Mouse (Mus musculus): Measurements from ENCODE around the gene Slc25a47.
"Not testable (repeated sequence)": the region's sequence is repeated elsewhere in the genome, so short reads cannot be mapped to it uniquely, and the experiment has no call there.

Gene Slc25a47

DNA sequence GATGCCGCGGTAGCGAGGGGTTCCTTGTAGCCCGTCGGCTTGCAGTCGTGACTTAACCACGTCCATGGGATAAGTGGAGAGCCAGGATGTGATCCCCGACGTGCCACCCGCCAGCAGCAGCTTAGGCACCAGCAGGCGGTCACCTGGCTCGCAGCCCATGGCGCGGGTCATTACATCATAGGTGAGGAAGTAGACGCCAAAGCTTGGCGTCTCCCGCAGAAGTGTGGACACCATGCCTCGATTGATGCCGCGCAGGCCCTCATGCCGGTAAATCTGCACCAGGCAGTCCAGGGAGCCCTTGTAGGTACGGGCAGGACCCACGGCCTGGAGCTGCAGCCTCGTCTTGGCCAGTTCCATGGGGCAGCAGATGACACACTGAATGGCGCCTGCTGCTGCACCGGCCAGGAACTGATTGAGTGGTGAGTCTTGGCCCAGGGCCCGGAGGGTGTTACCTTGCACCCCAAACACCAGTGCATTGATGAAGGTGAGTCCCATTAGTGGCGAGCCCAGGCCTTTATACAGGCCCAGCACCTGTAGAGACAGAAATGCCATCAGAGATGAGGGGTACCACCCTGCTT is 8.8 kb upstream of the Slc25a47 start:
- DNase-seq: peak; percentile 91

DNA sequence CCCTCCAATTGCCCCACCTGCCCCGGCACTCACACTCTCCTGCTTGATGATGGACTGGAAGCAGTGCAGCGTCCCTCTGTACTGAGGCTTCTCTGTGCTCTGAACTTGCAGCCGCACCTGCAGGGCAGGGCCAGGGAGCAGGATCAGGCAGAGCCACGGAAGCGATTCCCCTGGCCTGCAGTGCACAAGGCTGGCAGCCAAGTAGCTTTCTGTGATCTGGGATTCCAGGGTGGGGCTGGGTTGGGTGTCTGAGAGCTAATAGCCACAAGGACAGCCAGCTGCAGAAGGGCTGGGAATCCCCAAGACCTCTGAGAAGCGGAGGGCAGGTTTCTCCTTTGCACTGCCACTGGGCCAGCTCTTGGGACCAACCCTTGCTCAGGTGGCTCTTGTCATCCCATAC is 8.2 kb upstream of the Slc25a47 start:
- peak; percentile 88 for DNase-seq

- peak; percentile 91 for DNase-seq
Measured at GRCm38 (mm10) chr12:108829636-108830035, 6.2 kb upstream of the Slc25a47 start.

DNA sequence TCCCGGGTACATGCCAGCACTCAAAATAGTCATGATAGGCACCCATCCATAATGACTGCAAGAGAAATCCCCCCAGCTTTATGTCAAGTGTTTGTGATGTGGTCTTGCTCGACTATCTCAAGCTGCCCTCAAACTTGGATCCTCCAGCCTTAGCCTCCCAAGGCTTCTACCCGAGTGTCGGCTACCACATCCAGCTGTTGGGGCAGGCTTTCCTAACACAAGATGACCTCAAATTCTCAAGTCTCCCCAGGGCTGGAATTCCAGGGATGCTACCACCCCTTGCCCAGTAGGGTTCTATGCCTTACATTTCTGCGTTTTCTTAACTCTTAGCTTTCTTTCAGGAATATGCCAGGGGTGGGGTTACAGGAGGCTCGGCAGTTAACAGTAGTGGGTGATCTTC is 5.5 kb upstream of the Slc25a47 start:
- DNase-seq: no peak

DNA sequence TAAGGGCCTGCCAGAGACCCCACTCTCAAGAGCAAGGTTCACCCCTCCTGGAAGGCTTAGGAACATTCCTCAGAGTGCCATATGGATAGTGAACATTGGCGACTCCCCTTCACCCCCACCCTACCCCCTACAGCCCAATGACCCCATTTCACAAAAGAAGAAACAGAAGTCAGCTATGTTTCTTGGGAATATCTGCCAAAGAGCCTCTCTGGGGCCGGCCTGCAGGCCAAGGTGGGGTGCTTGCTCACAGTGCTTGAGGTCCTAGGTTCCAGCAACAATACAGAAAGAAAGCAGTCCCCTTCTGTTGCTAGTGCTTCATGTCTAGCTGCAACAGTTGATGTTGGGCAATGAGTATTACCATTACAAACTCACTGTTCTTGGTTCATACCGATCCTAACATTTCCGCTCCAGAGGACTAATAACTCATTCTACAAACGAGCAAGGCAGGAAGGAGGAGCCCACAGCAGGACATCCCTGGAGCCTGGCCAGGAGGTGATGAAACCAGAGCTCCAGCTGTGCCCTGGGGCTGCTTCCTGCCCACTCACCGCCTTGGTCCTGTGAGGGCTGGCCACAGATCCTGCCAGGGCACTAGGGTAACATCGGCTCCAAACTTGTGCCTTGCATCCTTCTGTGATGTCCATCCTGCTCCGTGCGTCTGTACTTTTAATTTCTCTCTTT is 3.7 kb upstream of the Slc25a47 start:
- peak; percentile 95 for DNase-seq

GRCm38 (mm10) chr12:108832851-108833250 is 3.0 kb upstream of the Slc25a47 start:
- DNase-seq: peak; percentile 86

- DNase-seq: peak; percentile 83
Measured at GRCm38 (mm10) chr12:108833408-108833807, 2.4 kb upstream of the Slc25a47 start.

GRCm38 (mm10) chr12:108834337-108834736 is 1.5 kb upstream of the Slc25a47 start:
- DNase-seq: no peak

DNA sequence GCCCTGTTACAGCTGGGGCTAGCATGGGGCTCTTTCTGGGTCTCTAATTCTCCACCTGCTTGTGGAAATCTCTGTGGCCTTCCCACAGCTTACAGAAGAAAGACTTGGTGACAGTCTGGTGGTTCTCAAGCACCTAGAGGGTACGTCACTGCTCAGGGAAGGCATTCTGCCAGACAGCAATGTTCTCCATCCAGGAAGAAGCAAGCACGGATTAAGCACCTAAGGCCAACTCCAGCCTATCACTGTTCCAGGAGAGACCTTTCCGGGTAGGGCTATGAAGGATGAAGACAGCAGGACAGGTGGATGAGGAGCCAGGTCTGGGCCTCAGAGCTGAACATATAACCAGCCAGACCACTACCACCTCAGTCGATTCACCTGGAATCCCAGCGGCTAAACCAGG is 1.1 kb upstream of the Slc25a47 start:
- DNase-seq: no peak

DNA sequence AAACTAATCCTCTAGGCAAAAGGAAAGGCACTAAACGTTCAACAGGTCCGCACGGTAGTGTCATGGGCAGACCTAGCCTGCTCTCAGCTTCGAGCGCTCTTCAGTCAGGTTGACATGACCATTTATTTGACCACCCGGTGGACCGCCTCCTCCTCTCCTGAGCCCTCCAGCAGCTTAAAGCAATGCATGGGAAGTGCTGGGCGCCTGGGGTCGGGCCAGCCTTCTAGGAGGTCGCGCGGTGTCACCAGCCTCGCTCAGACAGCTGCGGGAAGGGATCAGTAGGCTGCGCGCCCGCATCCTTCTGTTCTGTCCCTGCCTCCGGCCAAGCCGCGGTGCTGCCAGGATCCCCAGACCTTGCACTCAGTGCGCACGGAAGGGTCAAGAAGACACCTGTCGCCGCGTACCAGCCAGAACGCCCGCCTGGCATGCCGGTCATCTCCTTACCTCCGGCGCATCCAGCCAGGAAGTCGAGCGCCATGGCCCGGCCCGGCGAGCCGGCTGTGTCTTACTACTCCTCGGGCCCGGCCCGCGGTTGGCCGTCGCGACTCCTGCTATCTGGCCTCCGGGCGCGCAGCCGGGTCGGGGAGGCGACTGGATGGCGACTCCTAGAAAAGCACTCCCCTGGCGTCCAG is 522 bp upstream of the Slc25a47 start:
- DNase-seq: no peak

DNA sequence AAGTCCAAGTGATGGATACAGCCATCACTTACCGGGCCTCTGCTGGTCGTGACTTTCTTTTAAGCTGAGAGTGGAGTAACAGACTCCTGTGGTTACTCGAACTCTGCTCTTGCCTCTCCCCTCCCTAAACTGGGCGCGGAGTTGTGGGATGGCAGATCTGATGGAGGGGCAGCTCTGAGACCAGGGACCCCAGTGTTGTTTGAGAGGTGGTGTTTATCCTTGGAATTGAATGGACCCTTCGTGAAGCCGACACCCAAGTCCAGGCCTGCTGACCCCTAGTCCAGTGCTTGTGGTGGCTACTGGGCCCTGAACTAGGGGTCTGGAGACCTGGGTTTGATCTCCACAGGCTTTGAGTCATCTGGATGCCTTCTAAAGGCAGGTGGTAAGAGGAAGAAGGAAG is 876 bp downstream of the Slc25a47 start:
- DNase-seq: peak; percentile 90

DNA sequence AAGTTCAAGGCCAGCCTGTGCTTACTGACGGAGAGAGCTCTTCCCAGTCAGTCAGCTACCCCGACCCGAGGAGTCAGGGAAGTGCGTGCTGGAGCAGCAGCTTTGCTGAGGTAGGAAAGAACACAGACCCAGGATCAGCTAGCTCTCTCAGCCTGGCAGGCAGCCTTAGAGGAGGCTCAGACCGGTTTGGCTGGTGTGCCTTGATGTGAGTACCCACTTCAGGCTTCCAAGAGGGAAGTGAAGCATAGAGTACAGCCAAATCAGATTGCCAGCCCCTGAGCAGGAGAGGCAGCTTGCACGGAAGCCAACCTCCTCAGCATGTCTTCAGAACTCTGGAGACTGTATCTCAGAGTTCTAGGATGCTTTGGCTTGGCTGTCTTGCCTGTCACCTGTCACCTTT is 5.3 kb downstream of the Slc25a47 start:
- DNase-seq: no peak

GRCm38 (mm10) chr12:108842663-108843062 is 6.8 kb downstream of the Slc25a47 start:
- peak; percentile 95 for DNase-seq

DNA sequence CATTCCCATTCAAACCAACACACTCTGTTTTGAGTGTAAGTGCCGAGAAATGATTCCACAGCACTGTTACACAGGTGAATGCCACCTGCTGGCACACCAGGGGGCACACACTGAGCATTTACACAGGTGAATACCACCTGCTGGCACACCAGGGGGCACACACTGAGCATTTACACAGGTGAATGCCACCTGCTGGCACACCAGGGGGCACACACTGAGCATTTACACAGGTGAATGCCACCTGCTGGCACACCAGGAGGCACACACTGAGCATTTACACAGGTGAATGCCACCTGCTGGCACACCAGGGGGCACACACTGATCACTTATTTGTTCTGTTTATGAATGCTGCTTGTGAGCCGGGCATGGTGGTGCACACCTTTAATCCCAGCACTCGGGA is 12.2 kb downstream of the Slc25a47 start:
- DNase-seq: not testable (repeated sequence)

DNA sequence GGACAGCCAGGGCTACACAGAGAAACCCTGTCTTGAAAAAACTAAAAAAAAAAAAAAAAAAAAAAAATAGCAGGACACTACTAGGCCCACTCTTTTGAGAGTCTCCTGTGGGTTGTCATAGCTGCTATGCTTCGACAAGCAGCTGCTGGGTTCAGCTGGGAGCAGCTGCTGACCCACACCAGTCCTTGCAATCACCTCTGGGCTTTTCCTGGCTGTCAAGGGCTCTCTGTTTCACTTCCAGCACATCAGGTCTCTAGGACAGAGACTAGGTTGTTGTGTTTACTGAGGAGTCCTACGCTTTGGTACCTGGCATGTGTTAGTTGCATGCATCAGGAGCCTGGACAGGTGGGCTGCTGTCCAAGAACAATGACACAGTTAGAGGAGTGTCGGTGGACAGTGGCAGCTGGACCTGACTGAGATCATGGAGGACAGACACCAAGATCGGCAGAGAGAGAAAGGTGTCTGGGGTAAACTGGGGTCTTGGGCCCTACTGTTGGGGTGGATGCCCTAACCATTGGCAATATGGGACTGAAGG is 13.7 kb downstream of the Slc25a47 start:
- peak; percentile 93 for DNase-seq

DNA sequence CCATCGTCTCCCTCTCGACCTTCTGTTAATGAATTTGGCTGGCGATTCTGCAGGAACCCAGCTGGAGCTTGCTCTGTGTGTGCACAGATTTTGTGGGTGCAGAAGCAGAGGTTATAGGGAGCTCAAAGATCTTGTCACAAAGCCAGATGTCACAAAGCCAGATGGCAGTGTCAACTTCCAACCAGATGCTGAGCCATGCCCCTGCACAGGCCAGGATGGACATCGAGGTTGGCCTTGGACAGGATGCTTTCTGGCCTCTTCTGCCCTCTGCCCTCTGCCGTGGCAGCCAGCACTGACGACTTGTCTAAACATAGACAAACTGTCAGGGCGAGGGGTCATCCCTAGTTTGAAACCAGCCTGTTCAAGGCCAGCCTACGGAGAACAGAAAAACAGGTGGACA is 14.3 kb downstream of the Slc25a47 start:
- peak; percentile 92 for DNase-seq

DNA sequence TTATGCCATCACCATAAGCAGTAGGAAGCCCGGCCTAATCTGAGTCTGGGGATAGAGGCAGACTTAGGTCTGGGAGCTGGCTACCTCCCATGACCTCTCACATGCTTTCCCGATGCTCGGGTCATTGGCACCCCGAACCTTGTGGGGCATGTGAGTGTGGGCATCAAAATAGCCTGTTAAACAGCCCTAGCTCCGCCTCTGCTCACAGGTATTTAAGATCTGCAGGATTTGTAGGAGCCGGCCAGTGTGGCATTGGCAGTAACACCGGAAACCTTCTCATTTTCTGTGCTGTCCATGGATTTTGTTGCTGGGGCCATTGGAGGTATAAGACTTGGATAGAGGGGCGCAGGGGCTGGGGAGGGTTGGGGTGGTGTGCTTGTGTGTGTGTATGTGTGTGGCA is 15.0 kb downstream of the Slc25a47 start:
- DNase-seq: no peak

DNA sequence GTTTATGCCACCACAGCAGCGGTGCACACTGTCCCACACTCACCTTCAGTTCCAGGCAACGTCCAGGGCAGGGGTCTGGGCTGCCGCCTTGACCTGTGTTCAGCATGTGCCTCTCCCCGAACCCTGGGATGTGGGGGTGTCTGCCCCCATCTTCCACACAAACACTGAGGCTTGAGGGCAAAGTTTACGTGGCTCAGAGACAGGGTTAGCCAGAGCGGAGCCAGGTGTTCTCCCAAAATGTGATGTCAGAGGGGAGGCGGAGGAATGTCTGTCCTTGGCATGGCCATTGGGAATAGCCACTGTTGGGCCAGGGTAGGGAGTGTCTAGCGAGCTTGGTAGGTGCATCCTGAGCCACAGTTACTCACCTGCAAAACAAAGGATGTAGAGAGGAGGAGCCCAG is 17.0 kb downstream of the Slc25a47 start:
- DNase-seq: no peak

DNA sequence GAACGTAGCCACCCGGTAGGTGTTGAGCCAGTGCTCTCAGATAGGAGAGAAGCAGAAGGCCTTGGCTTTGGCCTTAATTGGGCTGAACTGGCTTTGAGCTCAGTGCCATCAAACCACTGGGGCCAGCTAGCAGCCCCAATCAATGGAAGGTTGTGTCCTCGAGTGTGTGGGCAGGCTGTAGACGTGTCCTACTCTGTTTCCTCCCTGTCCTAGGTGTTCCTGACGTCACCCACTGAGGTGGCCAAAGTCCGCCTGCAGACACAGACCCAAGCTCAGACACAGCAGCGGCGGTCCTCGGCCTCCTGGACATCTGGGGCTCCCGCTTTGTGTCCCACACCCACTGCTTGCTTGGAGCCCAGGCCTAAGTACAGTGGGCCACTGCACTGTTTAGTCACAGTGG is 19.2 kb downstream of the Slc25a47 start:
- DNase-seq: no peak

DNA sequence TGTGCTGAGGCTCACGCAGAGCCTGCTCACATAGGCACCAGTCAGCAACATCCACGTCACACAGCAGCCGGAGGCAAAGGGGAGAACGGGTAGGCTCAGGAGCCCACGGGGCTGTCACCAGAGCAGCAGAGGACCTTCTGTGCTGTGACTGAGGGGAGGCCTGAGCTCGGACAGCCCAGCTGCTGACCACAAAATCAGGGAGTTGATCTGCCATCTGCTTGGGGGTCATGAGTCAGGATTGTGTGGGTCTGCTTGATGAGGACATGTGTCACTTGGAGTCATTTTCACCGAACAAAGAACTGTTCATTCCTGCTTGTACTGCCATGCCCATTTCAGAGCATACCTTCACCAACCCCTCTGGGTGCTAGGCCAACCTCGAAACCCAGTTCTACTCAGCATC is 20.3 kb downstream of the Slc25a47 start:
- no peak for DNase-seq

GRCm38 (mm10) chr12:108857109-108857508 is 21.3 kb downstream of the Slc25a47 start:
- no peak for DNase-seq

GRCm38 (mm10) chr12:108857589-108858184 is 21.8 kb downstream of the Slc25a47 start:
- peak; percentile 94 for DNase-seq

DNA sequence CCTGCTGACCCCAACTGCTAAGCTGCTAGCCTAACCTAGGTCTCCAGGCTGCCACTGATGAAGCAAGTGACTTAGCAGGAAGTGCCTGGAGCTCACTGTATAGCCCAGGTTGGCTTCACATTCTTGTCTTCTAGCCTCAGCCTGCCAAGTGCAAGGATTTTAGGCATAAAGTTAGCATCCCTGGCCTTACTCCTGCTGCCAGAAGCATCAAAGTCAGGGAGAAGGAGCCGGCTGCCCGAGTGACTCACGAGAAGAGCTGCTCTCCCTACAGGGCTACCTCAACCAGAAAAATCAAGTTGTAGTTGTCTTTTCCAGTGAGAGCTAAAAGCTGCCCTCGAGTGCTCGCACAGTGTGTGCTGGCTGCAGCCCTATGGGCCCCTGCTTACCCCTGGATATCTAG is 22.6 kb downstream of the Slc25a47 start:
- no peak for DNase-seq

- DNase-seq: no peak
Measured at GRCm38 (mm10) chr12:108865007-108865494, 29.2 kb downstream of the Slc25a47 start.
